Mouse (Mus musculus) central nervous system, embryonic 14 days (tissue): ENCODE measurements around the gene Gtf2e1. TPM values are rescaled to one million over a fixed set of nuclear protein-coding genes. Genes with fewer than 3 reads are reported as not detected.

Source experiments
- polyA plus RNA-seq: library from polyadenylated mRNA; depleted of rRNA; stranded (reverse); fragments of >200 nt; gene quantifications from 2 replicates; pipeline ENCODE4 v1.2.3, GENCODE M21; 2012; rRNA removed

Gtf2e1 gene
- polyA plus RNA-seq = 25.9 and 29.9 TPM in 2 replicates

DNA sequence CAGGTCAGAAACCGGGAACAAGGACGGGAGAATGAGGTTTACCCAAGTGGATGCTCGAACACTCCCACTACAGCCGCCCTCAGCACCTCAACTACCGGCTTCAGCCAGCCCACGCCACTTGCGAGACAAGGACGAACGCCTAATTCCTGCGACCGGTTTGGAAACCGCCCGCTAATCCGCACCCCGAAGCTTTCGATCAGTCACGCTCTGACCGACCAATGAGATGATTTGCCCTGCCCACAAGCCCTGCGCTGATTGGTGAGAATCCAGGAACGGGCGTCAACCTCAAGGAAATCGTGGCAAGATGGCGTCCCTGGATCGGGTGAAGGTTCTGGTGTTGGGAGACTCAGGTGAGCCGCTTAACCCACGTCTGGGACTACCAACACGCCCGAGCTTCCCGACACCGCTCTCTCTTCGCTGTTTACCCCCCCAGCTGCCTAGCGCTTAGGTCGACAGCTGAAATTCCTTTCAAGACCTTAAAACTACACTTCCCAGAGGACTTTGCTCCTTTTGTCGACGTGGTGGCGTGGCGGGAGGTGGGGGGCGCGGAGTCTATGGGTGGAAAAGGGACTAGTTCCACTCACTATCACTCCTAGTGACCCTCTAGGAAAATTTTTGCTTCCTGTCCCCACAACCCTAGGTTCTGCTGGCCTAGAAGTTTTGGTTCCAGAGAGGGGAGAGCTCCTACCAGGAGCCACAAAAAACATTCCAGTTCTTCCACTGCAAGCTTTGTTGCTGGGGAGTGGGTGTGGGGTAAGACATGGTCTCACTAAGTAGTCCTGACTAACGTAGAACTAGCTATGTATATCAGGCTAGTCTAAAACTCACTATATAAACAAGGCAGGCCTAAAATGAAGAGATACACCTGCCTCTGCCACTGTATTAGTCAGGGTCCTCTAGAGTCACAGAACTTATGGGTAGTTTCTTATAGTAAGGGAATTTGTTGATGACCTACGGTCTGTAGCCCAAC, at the start of gene Gtf2e1, which contains the start of gene Rabl3:
Gtf2e1 (minus strand) TSS at position 179 of the 970 bp plus-strand sequence.
Rabl3 (plus strand) TSS at position 275 of the 970 bp plus-strand sequence.

DNA sequence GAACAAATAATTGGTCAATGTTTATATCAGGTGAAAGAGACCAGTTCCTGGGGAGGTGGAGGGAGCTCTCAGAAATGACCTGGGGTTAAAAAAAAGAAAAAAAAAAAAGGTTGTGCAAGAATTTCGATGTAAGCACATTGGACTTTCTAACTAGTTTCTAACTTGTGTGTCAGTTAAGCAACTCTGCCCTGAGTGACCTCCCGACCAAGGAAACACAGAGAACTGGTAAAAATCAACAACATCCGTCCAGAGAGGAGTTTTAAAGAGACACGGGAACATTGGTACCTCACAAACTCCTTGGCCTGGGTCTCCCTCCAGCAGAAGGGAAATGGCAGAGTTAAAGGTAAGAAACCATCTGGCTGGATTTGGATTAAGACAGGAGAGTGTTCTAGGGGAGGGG, 40.4 kb upstream of the Gtf2e1 start, which contains the start of gene Hgd:
Hgd (plus strand) TSS at position 160 of the 400 bp plus-strand sequence.

Other genes starting within 250 kb of the Gtf2e1 start
- gene Stxbp5l, start 154.8 kb downstream of the Gtf2e1 start, polyA plus RNA-seq = 1.9 and 2.4 TPM in 2 replicates
- gene Rabl3, start 96 bp upstream of the Gtf2e1 start, polyA plus RNA-seq = 9.4 and 11.2 TPM in 2 replicates
- gene Hgd, start 40.4 kb upstream of the Gtf2e1 start, polyA plus RNA-seq = 0.18 and 0.33 TPM in 2 replicates
- gene Ndufb4, start 114.7 kb upstream of the Gtf2e1 start, polyA plus RNA-seq = 58.0 and 60.4 TPM in 2 replicates
- gene Fstl1, start 237.1 kb upstream of the Gtf2e1 start, polyA plus RNA-seq = 83.6 and 186 TPM in 2 replicates